Mouse (Mus musculus): ENCODE measurements at regions not wholly inside any gene's neighbourhood (a gene's known extent, or its start where the extent isn't known, plus 50 kb on each side); places are given as distances from the start of the nearest gene placed in this dataset.

GRCm38 (mm10) chr9:116464626-116465025 lies 289.5 kb upstream of the Tgfbr2 start:
- TF ChIP-seq CTCF (IDR thresholded peaks at IDR 0.05; ENCODE audit: borderline replicate concordance, insufficient read depth, low read length): no peak
- no peak for TF ChIP-seq POLR2A (IDR thresholded peaks at IDR 0.05; ENCODE audit: low read depth, low read length)

Data from embryonic fibroblast, embryonic 13.5 days (primary cell).